Mouse (Mus musculus): ENCODE measurements around the gene Fam234b.

DNA sequence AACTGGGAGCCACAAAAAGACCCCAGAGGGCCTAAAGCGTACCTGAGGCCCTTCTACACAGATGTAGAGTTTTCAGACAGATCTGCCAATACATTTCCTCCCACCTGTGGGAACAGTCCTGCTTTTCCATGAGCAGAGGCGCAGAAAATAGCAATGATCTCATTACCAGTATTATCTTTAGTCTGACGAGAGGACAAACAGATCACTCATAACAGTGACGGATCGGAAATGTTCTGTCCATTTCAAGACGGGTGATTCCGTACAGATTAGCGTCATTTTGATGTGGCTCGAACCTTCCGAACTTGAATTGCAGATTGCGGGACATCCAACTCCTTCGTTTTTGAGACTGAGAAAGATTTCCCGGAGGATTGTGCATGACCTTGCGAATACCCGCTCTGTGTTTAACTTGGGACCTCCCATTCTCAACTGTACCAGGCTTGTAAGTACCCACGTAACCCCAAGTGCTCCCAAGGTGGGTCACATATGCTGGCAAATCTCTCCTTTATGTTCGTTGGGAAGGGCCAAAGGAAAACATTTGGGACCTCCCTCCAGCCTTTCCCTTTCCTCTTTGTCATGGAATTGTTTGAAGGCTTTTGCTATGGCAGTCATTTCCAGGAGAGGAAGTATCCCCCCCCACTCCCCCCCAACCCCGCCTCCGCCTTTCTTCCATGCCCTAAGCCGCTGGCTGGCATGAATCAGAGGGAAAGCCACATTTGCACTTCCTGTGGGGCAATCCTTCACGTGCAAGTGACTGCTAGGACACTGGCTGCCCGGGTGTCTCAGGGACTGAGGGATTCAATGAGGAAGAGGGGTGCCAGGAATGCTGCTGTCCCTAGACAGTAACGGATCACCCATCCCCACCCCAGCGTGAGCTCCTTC is 54.3 kb downstream of the Fam234b start:
- TF ChIP-seq CTCF (IDR thresholded peaks at IDR 0.05; ENCODE audit: low read depth, low read length) (no peak), POLR2A (IDR thresholded peaks at IDR 0.05; ENCODE audit: insufficient read depth, low read length) (no peak)
